8 mouse cellular contexts compared by ENCODE assay signal in genomic region chr14:30671095-30671985, GRCm38 (mm10). TPM values are rescaled to one million over a fixed set of nuclear protein-coding genes. Genes with fewer than 3 reads are reported as not detected.
A peak's percentile ranks its signal among the peaks of the same experiment; 100 is the strongest.
DNase-seq lines count a peak whose midpoint lies in the region; ATAC-seq and TF ChIP-seq lines count a peak whose summit lies in the region.
"Had no signal": no experiment of that assay in that cellular context is flagged by ENCODE, and none has a peak within 500 bp of the region (broad histone marks: within the 10 kb centered on the region; RNA-seq: fewer than 3 reads in every experiment).

No protein-coding gene starts in this region.

- in situ Hi-C loops in Patski (cut with MboI; ENCODE audit: low pct_unique_long_range_greater_than_20kb) = loop anchor here (5.0 to 25.0 kb wide), 3 partner anchors 84 to 684 kb away; partner anchors contain the start of gene Actr8

- ATAC-seq in lung, embryonic 14.5 days (ENCODE audit: insufficient read depth) = no peak
- ATAC-seq in Patski = peak; percentile 24

- intact Hi-C loops in heart, postnatal 10 days (cut with DNase I) = no loop called here

- no peak overlapping the region for H3K4me3 ChIP-seq in lung, embryonic 14.5 days (ENCODE audit: low read depth, low read length)
- H3K4me3 ChIP-seq in embryonic fibroblast, embryonic 13.5 days (ENCODE audit: insufficient read depth, low read length) = no peak overlapping the region
- H3K4me3 ChIP-seq in megakaryocyte, embryonic 14.5 days (replicated peaks) = peak overlapping the region; percentile 77
- H3K4me3 ChIP-seq: embryonic facial prominence, embryonic 13.5 days had no signal

- H3K9ac ChIP-seq in lung, embryonic 14.5 days = no peak overlapping the region
- H3K9ac ChIP-seq: embryonic facial prominence, embryonic 13.5 days had no signal

- CTCF ChIA-PET in Patski (lab: Charles Lee) = interaction anchor here (0.8 to 4.2 kb wide), 15 partner anchors 12 to 96 kb away, joined by 3 to 28 read pairs (median 4); no protein-coding TSS in a partner anchor

- H3K27ac ChIP-seq in lung, embryonic 14.5 days (ENCODE audit: low read depth) = no peak overlapping the region
- H3K27ac ChIP-seq in embryonic fibroblast, embryonic 13.5 days (ENCODE audit: insufficient read depth, low read length) = peak overlapping the region; percentile 48; the same call in 1 of the 2 replicates
- H3K27ac ChIP-seq: embryonic facial prominence, embryonic 13.5 days had no signal

- POLR2A ChIA-PET in Patski (lab: Charles Lee) = interaction anchor here (0.5 to 0.6 kb wide), 2 partner anchors 18 to 89 kb away, joined by 3 read pairs; no protein-coding TSS in a partner anchor

- H3K4me1 ChIP-seq in lung, embryonic 14.5 days (ENCODE audit: insufficient read depth) = no peaks in the 10 kb centered on the region
- H3K4me1 ChIP-seq in embryonic fibroblast, embryonic 13.5 days (ENCODE audit: control insufficient read depth, insufficient read depth, low read length) = no peaks in the 10 kb centered on the region
- H3K4me1 ChIP-seq in megakaryocyte, embryonic 14.5 days = peaks cover 70% of the 10 kb centered on the region
- H3K4me1 ChIP-seq: embryonic facial prominence, embryonic 13.5 days had no signal

- peaks cover 61% of the 10 kb centered on the region for H3K36me3 ChIP-seq in lung, embryonic 14.5 days (ENCODE audit: insufficient read depth)
- peaks cover 79% of the 10 kb centered on the region for H3K36me3 ChIP-seq in megakaryocyte, embryonic 14.5 days (replicated peaks; ENCODE audit: low read length)

- H3K9me3 ChIP-seq in lung, embryonic 14.5 days (ENCODE audit: low read depth, low read length) = no peaks in the 10 kb centered on the region
- H3K9me3 ChIP-seq in megakaryocyte, embryonic 14.5 days = no peaks in the 10 kb centered on the region
- H3K9me3 ChIP-seq: embryonic facial prominence, embryonic 13.5 days had no signal

- 68% methylated on average over 15 of the region's 15 CpGs for WGBS in lung, embryonic 14.5 days

- no peak for TF ChIP-seq CTCF in lung, embryonic 14.5 days (IDR thresholded peaks at IDR 0.05; ENCODE audit: low read depth)
- TF ChIP-seq CTCF in Patski (IDR thresholded peaks at IDR 0.05) = no peak
- TF ChIP-seq CTCF in embryonic fibroblast, embryonic 13.5 days (IDR thresholded peaks at IDR 0.05; ENCODE audit: borderline replicate concordance, insufficient read depth, low read length) = no peak

- H3K4me2 ChIP-seq in lung, embryonic 14.5 days = no peak overlapping the region
- H3K4me2 ChIP-seq: embryonic facial prominence, embryonic 13.5 days had no signal

- H3K27me3 ChIP-seq in lung, embryonic 14.5 days (ENCODE audit: insufficient read depth, low read length) = no peaks in the 10 kb centered on the region
- no peaks in the 10 kb centered on the region for H3K27me3 ChIP-seq in Patski
- H3K27me3 ChIP-seq in megakaryocyte, embryonic 14.5 days (replicated peaks) = no peaks in the 10 kb centered on the region
- H3K27me3 ChIP-seq: embryonic facial prominence, embryonic 13.5 days had no signal

- no peak for TF ChIP-seq POLR2A in embryonic fibroblast, embryonic 13.5 days (IDR thresholded peaks at IDR 0.05; ENCODE audit: low read depth, low read length)

- DNase-seq in lung, embryonic 14.5 days = peak; percentile 13
- no peak for DNase-seq in lung, postnatal 14 days
- DNase-seq in Patski (ENCODE audit: low read depth, low spot score) = no peak
- DNase-seq in heart, postnatal 10 days = no peak
- DNase-seq in spleen, adult 12 weeks (ENCODE audit: low spot score) = no peak

RNA-seq across cellular contexts. Expression of gene Rft1, which starts 17.2 kb away (rescaled TPM):
- polyA plus RNA-seq in lung, embryonic 14.5 days (2014; fragmentation: Nextera tagmentation; extraction: Ambion mirVana) = 16.9 and 18.0 TPM in 2 replicates
- polyA plus RNA-seq in Patski (2021) = 24.4 TPM
- polyA plus RNA-seq in embryonic fibroblast, embryonic 13.5 days (2011; ENCODE audit: insufficient read length, low read depth, missing spikeins) = 18.2 and 20.4 TPM in 2 replicates
- 2.6 and 9.1 TPM in 2 replicates for polyA plus RNA-seq in megakaryocyte, embryonic 14.5 days (2012; ENCODE audit: insufficient read depth, low replicate concordance)
- 10 to 100 TPM; 10.1 to 10.2 TPM for total RNA-seq in heart, postnatal 10 days (2021)

RNA-seq across cellular contexts. Expression of gene Sfmbt1, which starts 43.3 kb away (rescaled TPM):
- 14.7 and 15.0 TPM in 2 replicates for polyA plus RNA-seq in lung, embryonic 14.5 days (2014; fragmentation: Nextera tagmentation; extraction: Ambion mirVana)
- 14.8 TPM for polyA plus RNA-seq in Patski (2021)
- 8.2 and 9.6 TPM in 2 replicates for polyA plus RNA-seq in embryonic fibroblast, embryonic 13.5 days (2011; ENCODE audit: insufficient read length, low read depth, missing spikeins)
- 0.53 and 1.0 TPM in 2 replicates for polyA plus RNA-seq in megakaryocyte, embryonic 14.5 days (2012; ENCODE audit: insufficient read depth, low replicate concordance)
- total RNA-seq in heart, postnatal 10 days (2021) = 10 to 100 TPM; 14.8 to 16.8 TPM

RNA-seq across cellular contexts. Expression of gene Prkcd, which starts 45.3 kb away (rescaled TPM):
- 48.9 and 54.0 TPM in 2 replicates for polyA plus RNA-seq in lung, embryonic 14.5 days (2014; fragmentation: Nextera tagmentation; extraction: Ambion mirVana)
- 68.7 TPM for polyA plus RNA-seq in Patski (2021)
- 56.9 and 60.5 TPM in 2 replicates for polyA plus RNA-seq in embryonic fibroblast, embryonic 13.5 days (2011; ENCODE audit: insufficient read length, low read depth, missing spikeins)
- 32.1 and 64.4 TPM in 2 replicates for polyA plus RNA-seq in megakaryocyte, embryonic 14.5 days (2012; ENCODE audit: insufficient read depth, low replicate concordance)
- 10 to 100 TPM; 18.7 to 20.0 TPM for total RNA-seq in heart, postnatal 10 days (2021)
